Mouse (Mus musculus): Measurements from ENCODE around the gene Pold1.

DNA sequence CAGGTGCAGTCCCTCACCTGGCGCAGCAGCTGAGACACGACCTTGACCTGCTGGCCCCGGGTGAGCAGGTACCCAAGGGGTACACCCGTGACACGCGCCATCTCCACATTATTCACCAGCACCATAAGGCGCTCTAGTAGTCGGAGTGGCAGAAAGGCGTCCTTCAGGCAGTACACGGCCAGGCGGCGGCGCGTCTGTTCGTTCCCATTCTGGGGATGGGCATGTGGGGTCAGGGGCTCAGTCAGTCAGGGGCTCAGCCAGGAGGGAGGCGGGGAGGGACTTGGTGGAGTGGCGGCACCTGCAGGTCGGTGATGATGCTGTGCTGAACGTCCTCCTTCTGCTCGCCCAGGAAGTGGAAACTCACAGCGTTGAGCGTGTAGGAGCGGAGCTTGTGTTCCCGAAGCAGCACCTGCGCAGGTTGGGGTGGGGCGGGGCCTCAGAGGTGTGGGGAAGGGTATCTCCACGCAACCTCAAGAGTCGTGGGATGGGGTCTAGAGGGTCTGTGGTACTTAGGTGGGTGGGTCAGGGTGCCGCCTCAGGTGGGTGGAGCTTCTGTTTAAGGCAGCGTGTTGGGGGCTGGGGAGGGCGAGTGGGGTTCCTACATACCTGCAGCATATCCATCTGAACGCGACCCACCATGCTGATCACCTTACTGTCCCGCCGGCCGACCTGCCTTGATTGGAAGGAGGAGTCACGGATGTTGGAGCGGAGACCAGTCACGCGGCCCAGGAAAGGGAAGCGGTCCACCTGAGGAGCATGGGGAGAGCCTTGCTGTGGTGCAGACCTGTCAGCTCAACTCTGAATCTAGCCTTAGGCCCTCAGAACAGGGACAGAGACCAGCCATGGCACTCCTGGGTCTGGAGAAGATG lies 9.7 kb downstream of the Pold1 start:
- TF ChIP-seq CTCF (IDR thresholded peaks at IDR 0.05) (no peak), EP300 (IDR thresholded peaks at IDR 0.05) (no peak)

All from lung, postnatal 0 days (tissue).